Mouse (Mus musculus): Measurements from ENCODE around the gene Hcls1. TPM values are rescaled to one million over a fixed set of nuclear protein-coding genes. Genes with fewer than 3 reads are reported as not detected.

The Hcls1 gene
- 5.7 TPM in 2 replicates for polyA plus RNA-seq (2015; fragmentation: Nextera tagmentation; extraction: Ambion mirVana)

- H3K36me3 ChIP-seq (ENCODE audit: insufficient read depth, low read length): peaks cover 26% of the 10 kb centered on the region
- H3K27me3 ChIP-seq (ENCODE audit: insufficient read depth, low read length): no peaks in the 10 kb centered on the region
- peak within 1 kb of the TSS; percentile 13; the same call in 1 of the 2 replicates for H3K4me2 ChIP-seq (replicated peaks; ENCODE audit: low read depth, low read length)
- peak within 1 kb of the TSS; percentile 6; the same call in 1 of the 2 replicates for H3K4me3 ChIP-seq (ENCODE audit: low read length)
- 75% methylated on average over 7 of the region's 7 CpGs for WGBS
- peak within 1 kb of the TSS; percentile 40; the same call in 1 of the 2 replicates for H3K27ac ChIP-seq (ENCODE audit: low read length)
- no peaks in the 10 kb centered on the region for H3K4me1 ChIP-seq (ENCODE audit: insufficient read depth, low read length)
- 0 out of 2 replicates have a peak within 1 kb of the TSS, but pooled peaks have one; percentile 15 for H3K9ac ChIP-seq (replicated peaks; ENCODE audit: low read length)
- no peak for ATAC-seq (ENCODE audit: low FRiP score, low TSS enrichment)
- H3K9me3 ChIP-seq (ENCODE audit: low read length): no peaks in the 10 kb centered on the region
Measured at GRCm38 (mm10) chr16:36934841-36935620, at the start of gene Hcls1. Gene Hcls1 (plus strand): TSS chr16:36934983.

GRCm38 (mm10) chr16:36885912-36886311 lies 48.9 kb upstream of the Hcls1 start:
- 91% methylated on average over 11 of the region's 11 CpGs for WGBS

GRCm38 (mm10) chr16:36887546-36887945 lies 47.2 kb upstream of the Hcls1 start:
- Histone ChIP-seq H3K36me3 (ENCODE audit: insufficient read depth, low read length) (peaks cover 38% of the 10 kb centered on the region), H3K27me3 (ENCODE audit: insufficient read depth, low read length) (no peaks in the 10 kb centered on the region)
- no peak for ATAC-seq (ENCODE audit: low FRiP score, low TSS enrichment)

More at GRCm38 (mm10) chr16:36885912-36886311, 48.9 kb upstream of the Hcls1 start:
- no peaks in the 10 kb centered on the region for H3K4me1 ChIP-seq (ENCODE audit: insufficient read depth, low read length)
- H3K27ac ChIP-seq (ENCODE audit: low read length): no peak overlapping the region
- no peaks in the 10 kb centered on the region for H3K9me3 ChIP-seq (ENCODE audit: low read length)
- no peak overlapping the region for H3K4me2 ChIP-seq (replicated peaks; ENCODE audit: low read depth, low read length)
- no peak overlapping the region for H3K9ac ChIP-seq (replicated peaks; ENCODE audit: low read length)
- no peak for ATAC-seq (ENCODE audit: low FRiP score, low TSS enrichment)
- no peak overlapping the region for H3K4me3 ChIP-seq (ENCODE audit: low read length)
- peaks cover 29% of the 10 kb centered on the region for H3K36me3 ChIP-seq (ENCODE audit: insufficient read depth, low read length)
- H3K27me3 ChIP-seq (ENCODE audit: insufficient read depth, low read length): no peaks in the 10 kb centered on the region

GRCm38 (mm10) chr16:36890559-36890958 lies 44.2 kb upstream of the Hcls1 start:
- no peaks in the 10 kb centered on the region for H3K9me3 ChIP-seq (ENCODE audit: low read length)
- no peak overlapping the region for H3K4me2 ChIP-seq (replicated peaks; ENCODE audit: low read depth, low read length)
- H3K27ac ChIP-seq (ENCODE audit: low read length): no peak overlapping the region
- no peaks in the 10 kb centered on the region for H3K27me3 ChIP-seq (ENCODE audit: insufficient read depth, low read length)
- WGBS: 94% methylated on average over 3 of the region's 3 CpGs
- no peaks in the 10 kb centered on the region for H3K4me1 ChIP-seq (ENCODE audit: insufficient read depth, low read length)
- no peak overlapping the region for H3K4me3 ChIP-seq (ENCODE audit: low read length)
- H3K9ac ChIP-seq (replicated peaks; ENCODE audit: low read length): no peak overlapping the region
- H3K36me3 ChIP-seq (ENCODE audit: insufficient read depth, low read length): peaks cover 59% of the 10 kb centered on the region
- ATAC-seq (ENCODE audit: low FRiP score, low TSS enrichment): no peak

More at GRCm38 (mm10) chr16:36887546-36887945, 47.2 kb upstream of the Hcls1 start:
- no peak overlapping the region for H3K9ac ChIP-seq (replicated peaks; ENCODE audit: low read length)
- 84% methylated on average over 5 of the region's 5 CpGs for WGBS
- no peaks in the 10 kb centered on the region for H3K9me3 ChIP-seq (ENCODE audit: low read length)
- H3K27ac ChIP-seq (ENCODE audit: low read length): no peak overlapping the region
- no peaks in the 10 kb centered on the region for H3K4me1 ChIP-seq (ENCODE audit: insufficient read depth, low read length)
- no peak overlapping the region for H3K4me3 ChIP-seq (ENCODE audit: low read length)
- no peak overlapping the region for H3K4me2 ChIP-seq (replicated peaks; ENCODE audit: low read depth, low read length)

- Histone ChIP-seq H3K4me1 (ENCODE audit: insufficient read depth, low read length) (no peaks in the 10 kb centered on the region), H3K27ac (ENCODE audit: low read length) (no peak overlapping the region), H3K9ac (replicated peaks; ENCODE audit: low read length) (no peak overlapping the region), H3K36me3 (ENCODE audit: insufficient read depth, low read length) (peaks cover 58% of the 10 kb centered on the region), H3K9me3 (ENCODE audit: low read length) (no peaks in the 10 kb centered on the region), H3K4me2 (replicated peaks; ENCODE audit: low read depth, low read length) (no peak overlapping the region), H3K27me3 (ENCODE audit: insufficient read depth, low read length) (no peaks in the 10 kb centered on the region), H3K4me3 (ENCODE audit: low read length) (no peak overlapping the region)
- WGBS: 93% methylated on average over 4 of the region's 4 CpGs
- no peak for ATAC-seq (ENCODE audit: low FRiP score, low TSS enrichment)
Measured at GRCm38 (mm10) chr16:36891415-36891814, 43.4 kb upstream of the Hcls1 start.

- WGBS: 85% methylated on average over 10 of the region's 10 CpGs
- ATAC-seq (ENCODE audit: low FRiP score, low TSS enrichment): no peak
- Histone ChIP-seq H3K27me3 (ENCODE audit: insufficient read depth, low read length) (no peaks in the 10 kb centered on the region), H3K4me3 (ENCODE audit: low read length) (no peak overlapping the region), H3K9ac (replicated peaks; ENCODE audit: low read length) (no peak overlapping the region), H3K9me3 (ENCODE audit: low read length) (no peaks in the 10 kb centered on the region), H3K4me1 (ENCODE audit: insufficient read depth, low read length) (no peaks in the 10 kb centered on the region), H3K36me3 (ENCODE audit: insufficient read depth, low read length) (peaks cover 55% of the 10 kb centered on the region), H3K4me2 (replicated peaks; ENCODE audit: low read depth, low read length) (no peak overlapping the region), H3K27ac (ENCODE audit: low read length) (no peak overlapping the region)
Measured at GRCm38 (mm10) chr16:36893317-36893716, 41.5 kb upstream of the Hcls1 start.

GRCm38 (mm10) chr16:36896712-36897111 lies 38.1 kb upstream of the Hcls1 start:
- Histone ChIP-seq H3K27me3 (ENCODE audit: insufficient read depth, low read length) (no peaks in the 10 kb centered on the region), H3K27ac (ENCODE audit: low read length) (no peak overlapping the region), H3K36me3 (ENCODE audit: insufficient read depth, low read length) (peaks cover 65% of the 10 kb centered on the region), H3K4me1 (ENCODE audit: insufficient read depth, low read length) (no peaks in the 10 kb centered on the region), H3K9me3 (ENCODE audit: low read length) (no peaks in the 10 kb centered on the region), H3K4me3 (ENCODE audit: low read length) (no peak overlapping the region), H3K9ac (replicated peaks; ENCODE audit: low read length) (no peak overlapping the region), H3K4me2 (replicated peaks; ENCODE audit: low read depth, low read length) (no peak overlapping the region)
- ATAC-seq (ENCODE audit: low FRiP score, low TSS enrichment): no peak
- WGBS: 95% methylated on average over 6 of the region's 6 CpGs

GRCm38 (mm10) chr16:36903156-36903555 lies 31.6 kb upstream of the Hcls1 start:
- Histone ChIP-seq H3K36me3 (ENCODE audit: insufficient read depth, low read length) (peaks cover 53% of the 10 kb centered on the region), H3K4me2 (replicated peaks; ENCODE audit: low read depth, low read length) (no peak overlapping the region), H3K4me3 (ENCODE audit: low read length) (no peak overlapping the region), H3K4me1 (ENCODE audit: insufficient read depth, low read length) (no peaks in the 10 kb centered on the region), H3K27ac (ENCODE audit: low read length) (no peak overlapping the region), H3K9me3 (ENCODE audit: low read length) (no peaks in the 10 kb centered on the region), H3K9ac (replicated peaks; ENCODE audit: low read length) (no peak overlapping the region), H3K27me3 (ENCODE audit: insufficient read depth, low read length) (no peaks in the 10 kb centered on the region)
- 85% methylated on average over 5 of the region's 5 CpGs for WGBS
- no peak for ATAC-seq (ENCODE audit: low FRiP score, low TSS enrichment)

- Histone ChIP-seq H3K4me2 (replicated peaks; ENCODE audit: low read depth, low read length) (no peak overlapping the region), H3K4me1 (ENCODE audit: insufficient read depth, low read length) (no peaks in the 10 kb centered on the region), H3K36me3 (ENCODE audit: insufficient read depth, low read length) (peaks cover 48% of the 10 kb centered on the region), H3K4me3 (ENCODE audit: low read length) (no peak overlapping the region), H3K27me3 (ENCODE audit: insufficient read depth, low read length) (no peaks in the 10 kb centered on the region), H3K27ac (ENCODE audit: low read length) (no peak overlapping the region), H3K9me3 (ENCODE audit: low read length) (no peaks in the 10 kb centered on the region), H3K9ac (replicated peaks; ENCODE audit: low read length) (no peak overlapping the region)
- WGBS: 84% methylated on average over 10 of the region's 10 CpGs
- ATAC-seq (ENCODE audit: low FRiP score, low TSS enrichment): no peak
Measured at GRCm38 (mm10) chr16:36911909-36912308, 22.9 kb upstream of the Hcls1 start.

GRCm38 (mm10) chr16:36912311-36912710 lies 22.5 kb upstream of the Hcls1 start:
- H3K4me1 ChIP-seq (ENCODE audit: insufficient read depth, low read length): no peaks in the 10 kb centered on the region
- H3K4me2 ChIP-seq (replicated peaks; ENCODE audit: low read depth, low read length): no peak overlapping the region
- H3K9me3 ChIP-seq (ENCODE audit: low read length): no peaks in the 10 kb centered on the region
- 86% methylated on average over 13 of the region's 13 CpGs for WGBS
- H3K4me3 ChIP-seq (ENCODE audit: low read length): no peak overlapping the region
- H3K36me3 ChIP-seq (ENCODE audit: insufficient read depth, low read length): peaks cover 50% of the 10 kb centered on the region
- no peak for ATAC-seq (ENCODE audit: low FRiP score, low TSS enrichment)
- no peak overlapping the region for H3K9ac ChIP-seq (replicated peaks; ENCODE audit: low read length)
- no peaks in the 10 kb centered on the region for H3K27me3 ChIP-seq (ENCODE audit: insufficient read depth, low read length)
- no peak overlapping the region for H3K27ac ChIP-seq (ENCODE audit: low read length)

All from kidney, embryonic 16.5 days (tissue).